Mouse (Mus musculus) heart, embryonic 14.5 days (tissue): Measurements from ENCODE around the gene Fbh1. TPM values are rescaled to one million over a fixed set of nuclear protein-coding genes. Genes with fewer than 3 reads are reported as not detected.
A peak's percentile ranks its signal among the peaks of the same experiment; 100 is the strongest.

Experiments
- ATAC-seq: fragments of 200-750 bp; cut with Nextera tagmentation; 2 replicates; pipeline ENCODE4 v1.8.0; 2017; ENCODE audit warnings: low read depth, moderate TSS enrichment; ENCODE audit not compliant: insufficient number of reproducible peaks, insufficient read depth, low FRiP score
- H3K27ac ChIP-seq, 2 experiments: fragments of 200-500 bp in 1 of 2; fragments of 300-500 bp in 1 of 2; sonication (generic) in 1 of 2; replicated peaks in 1 of 2; 2 replicates each; pipeline ENCODE4 v1.5.1; 2012 to 2014; ENCODE audit warnings: low read depth in 2 of 2, low read length in 2 of 2, control low read depth in 1 of 2, mild to moderate bottlenecking in 1 of 2, mixed read lengths in 1 of 2; ENCODE audit not compliant: control insufficient read depth in 1 of 2, insufficient read depth in 1 of 2
- H3K27me3 ChIP-seq: fragments of 300-500 bp; sonication (generic); 2 replicates; pipeline ENCODE4 v1.6.1; 2014; ENCODE audit warnings: mild to moderate bottlenecking, low read length, control low read depth; ENCODE audit not compliant: control insufficient read depth, insufficient read depth
- H3K36me3 ChIP-seq: fragments of 300-500 bp; sonication (generic); 2 replicates; pipeline ENCODE4 v1.6.1; 2014; ENCODE audit warnings: mild to moderate bottlenecking, control low read depth, low read length, mixed read lengths; ENCODE audit not compliant: control insufficient read depth, insufficient read depth
- H3K4me1 ChIP-seq, 2 experiments: fragments of 200-500 bp in 1 of 2; fragments of 300-500 bp in 1 of 2; sonication (generic) in 1 of 2; 2 replicates each; pipeline ENCODE4 v1.6.1; 2012 to 2014; ENCODE audit warnings: low read length in 2 of 2, control low read depth in 1 of 2, mixed read lengths in 1 of 2; ENCODE audit not compliant: control insufficient read depth in 2 of 2, insufficient read depth in 2 of 2
- H3K4me2 ChIP-seq: fragments of 300-500 bp; sonication (generic); 2 replicates; pipeline ENCODE4 v1.6.1; 2014; ENCODE audit warnings: mild to moderate bottlenecking, low read length
- H3K4me3 ChIP-seq, 2 experiments: fragments of 200-500 bp in 1 of 2; fragments of 300-500 bp in 1 of 2; sonication (generic) in 1 of 2; 2 replicates each; pipeline ENCODE4 v1.5.1; 2012 to 2014; ENCODE audit warnings: low read length in 2 of 2, mild to moderate bottlenecking in 2 of 2, control low read depth in 1 of 2, low read depth in 1 of 2, moderate library complexity in 1 of 2; ENCODE audit not compliant: control insufficient read depth in 1 of 2, insufficient read depth in 1 of 2
- H3K9ac ChIP-seq: fragments of 300-500 bp; sonication (generic); 2 replicates; pipeline ENCODE4 v1.6.1; 2014; ENCODE audit warnings: mild to moderate bottlenecking, low read length
- H3K9me3 ChIP-seq: fragments of 300-500 bp; sonication (generic); 2 replicates; pipeline ENCODE4 v1.6.1; 2016; ENCODE audit warnings: low read length, control low read depth; ENCODE audit not compliant: control insufficient read depth
- WGBS: fragments of 180-500 bp; shearing (Covaris S2); extraction: QIAGEN DNeasy Blood & Tissue Kit; methylation state at CpG from one replicate; pipeline ENCODE4 v1.1.7; 2014; 5-methylcytosine and 5-hydroxymethylcytosine counted together
- polyA plus RNA-seq: library from polyadenylated mRNA; unstranded; fragments of >200 nt; fragmentation: Nextera tagmentation; extraction: Ambion mirVana; gene quantifications from 2 replicates; pipeline ENCODE4 v1.2.1, GENCODE M21; 2014

Gene Fbh1
- polyA plus RNA-seq, 1 experiment from 2014 or later, result 114 TPM

DNA sequence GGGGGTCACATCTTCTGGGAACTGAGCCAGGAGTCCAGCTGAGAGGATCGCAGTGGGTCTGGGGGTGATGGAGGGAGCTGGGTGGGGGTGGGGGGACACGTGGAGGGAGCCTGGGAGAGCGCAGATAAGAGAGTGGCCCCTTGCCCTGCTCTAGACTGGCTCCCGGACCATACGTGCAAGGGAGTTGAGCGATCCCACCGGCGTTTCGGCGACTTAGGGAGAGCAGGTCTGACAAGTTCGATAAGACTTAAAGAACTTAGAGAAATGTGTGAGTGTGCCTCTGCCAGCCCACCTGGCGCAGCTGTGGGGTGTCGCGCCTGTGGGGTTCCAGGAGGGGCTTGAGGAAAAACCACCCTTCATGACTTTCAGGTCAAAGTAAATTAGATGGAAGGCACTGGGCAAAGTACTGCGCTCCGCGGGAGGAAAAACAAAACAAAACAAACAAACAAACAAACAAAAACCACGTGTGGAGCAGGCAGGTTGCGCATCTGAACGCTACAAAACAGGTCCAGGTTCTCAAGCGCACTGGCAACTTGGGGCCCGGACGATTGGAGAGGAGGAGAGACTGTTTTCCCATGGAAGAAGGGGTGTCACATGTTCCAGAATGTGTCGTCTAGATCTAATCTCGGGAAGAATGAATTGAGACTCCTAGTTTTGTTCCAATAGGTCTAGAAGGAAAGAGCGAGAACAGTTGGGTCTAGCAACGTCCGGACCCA lies 71.2 kb downstream of the Fbh1 start:
- 4% methylated on average over 28 of the region's 28 CpGs for WGBS
- Histone ChIP-seq H3K4me2 (peak overlapping the region; percentile 98), H3K27me3 (no peaks in the 10 kb centered on the region), H3K4me3 (peak overlapping the region; percentile 81 to 85), H3K36me3 (no peaks in the 10 kb centered on the region), H3K9ac (peak overlapping the region; percentile 80), H3K4me1 (peaks cover 5 to 7% of the 10 kb centered on the region in 2 experiments; a peak in 3 of 4 replicates), H3K9me3 (no peaks in the 10 kb centered on the region), H3K27ac (peak overlapping the region in 1 of 2 experiments; percentile 75; a peak in 1 of 4 replicates)
- peak; percentile 28; the same call in 1 of the 2 replicates for ATAC-seq

GRCm38 (mm10) chr2:11705201-11706025 lies 72.0 kb downstream of the Fbh1 start, which contains the start of gene Il15ra:
Il15ra (plus strand) TSS chr2:11705290.
- Histone ChIP-seq H3K27ac (peak within 1 kb of the TSS; percentile 65 to 75), H3K36me3 (no peaks in the 10 kb centered on the region), H3K27me3 (no peaks in the 10 kb centered on the region), H3K9ac (peak within 1 kb of the TSS; percentile 80), H3K4me3 (peak within 1 kb of the TSS; percentile 81 to 85), H3K4me1 (peaks cover 5 to 7% of the 10 kb centered on the region in 2 experiments; a peak in 3 of 4 replicates), H3K4me2 (peak within 1 kb of the TSS; percentile 98), H3K9me3 (no peaks in the 10 kb centered on the region)
- under 1% methylated on average over 37 of the region's 37 CpGs for WGBS
- ATAC-seq, result peak; percentile 80

DNA sequence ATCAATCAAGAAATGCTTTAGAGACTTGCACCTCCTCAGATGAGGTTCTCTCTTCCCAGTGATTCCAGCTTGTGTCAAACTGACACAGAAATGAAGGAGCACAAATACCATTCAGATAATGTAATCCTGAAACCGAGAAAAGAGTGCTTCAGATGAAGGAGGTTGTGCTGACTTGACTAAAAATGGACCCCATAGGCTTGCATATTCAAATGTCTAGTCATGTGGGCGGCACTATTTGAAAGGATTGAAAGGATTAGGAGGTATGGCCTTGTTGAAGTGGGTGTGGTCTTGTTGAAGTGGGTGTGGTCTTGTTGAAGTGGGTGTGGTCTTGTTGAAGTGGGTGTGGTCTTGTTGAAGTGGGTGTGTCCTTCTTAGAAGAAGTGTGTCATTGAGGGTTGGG lies 77.5 kb downstream of the Fbh1 start:
- Histone ChIP-seq H3K27ac (no peak overlapping the region), H3K4me1 (no peaks in the 10 kb centered on the region), H3K4me3 (no peak overlapping the region), H3K4me2 (no peak overlapping the region), H3K9ac (no peak overlapping the region), H3K9me3 (no peaks in the 10 kb centered on the region), H3K36me3 (no peaks in the 10 kb centered on the region), H3K27me3 (no peaks in the 10 kb centered on the region)
- ATAC-seq, result no peak
- WGBS, result 76% methylated on average over 2 of the region's 2 CpGs

- no peak overlapping the region for H3K4me2 ChIP-seq
- no peak overlapping the region for H3K4me3 ChIP-seq
- no peaks in the 10 kb centered on the region for H3K4me1 ChIP-seq
- no peaks in the 10 kb centered on the region for H3K9me3 ChIP-seq
- H3K9ac ChIP-seq, result no peak overlapping the region
- H3K27ac ChIP-seq, result no peak overlapping the region
- H3K36me3 ChIP-seq, result no peaks in the 10 kb centered on the region
- H3K27me3 ChIP-seq, result no peaks in the 10 kb centered on the region
- WGBS, result 63% methylated on average over 5 of the region's 5 CpGs
- ATAC-seq, result no peak
These were observed 78.4 kb downstream of the Fbh1 start for GRCm38 (mm10) chr2:11698994-11699393.

- Histone ChIP-seq H3K9ac (no peak overlapping the region), H3K36me3 (no peaks in the 10 kb centered on the region), H3K4me1 (no peaks in the 10 kb centered on the region), H3K4me3 (no peak overlapping the region), H3K4me2 (no peak overlapping the region), H3K9me3 (no peaks in the 10 kb centered on the region), H3K27me3 (no peaks in the 10 kb centered on the region), H3K27ac (no peak overlapping the region)
- 69% methylated on average over 2 of the region's 2 CpGs for WGBS
- no peak for ATAC-seq
These were observed 81.5 kb downstream of the Fbh1 start for GRCm38 (mm10) chr2:11695867-11696266.

DNA sequence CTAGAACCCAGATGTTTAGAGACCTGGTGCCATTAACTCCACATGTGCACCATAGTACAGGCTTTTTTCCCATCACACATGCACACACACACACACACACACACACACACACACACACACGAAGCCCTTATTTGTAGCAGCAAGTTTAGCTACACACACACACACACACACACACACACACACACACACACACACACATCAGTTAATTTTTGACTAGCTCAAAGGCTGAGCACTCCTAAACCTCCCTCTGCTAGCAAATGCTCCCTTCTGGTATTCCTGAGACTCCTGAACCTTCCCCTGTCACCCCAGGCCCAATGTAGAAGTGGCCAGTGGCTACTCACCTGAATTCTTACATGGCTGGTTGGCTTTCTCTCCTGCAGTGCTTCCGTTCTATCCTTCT lies 83.3 kb downstream of the Fbh1 start:
- Histone ChIP-seq H3K9ac (no peak overlapping the region), H3K4me3 (no peak overlapping the region), H3K4me2 (no peak overlapping the region), H3K27me3 (no peaks in the 10 kb centered on the region), H3K9me3 (no peaks in the 10 kb centered on the region), H3K27ac (no peak overlapping the region), H3K4me1 (no peaks in the 10 kb centered on the region), H3K36me3 (no peaks in the 10 kb centered on the region)
- ATAC-seq, result no peak
- 83% methylated on average over 2 of the region's 2 CpGs for WGBS

DNA sequence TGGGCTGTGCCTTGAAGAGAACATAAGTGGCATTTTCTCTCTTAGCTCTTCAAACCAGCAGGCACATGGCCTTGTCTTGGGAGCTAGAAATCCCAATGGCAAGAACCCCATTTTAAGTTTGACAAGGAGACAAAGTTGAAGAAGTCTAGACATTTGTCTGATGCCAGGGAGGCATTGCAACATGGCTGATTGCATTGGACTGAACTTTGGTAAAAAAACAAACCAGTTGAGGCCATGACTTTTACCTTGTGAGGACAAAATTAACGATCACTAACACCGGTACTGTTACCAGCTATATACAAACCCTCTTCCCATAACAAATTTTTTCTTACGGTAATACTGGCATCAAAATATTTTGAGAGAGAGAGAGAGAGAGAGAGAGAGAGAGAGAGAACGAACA lies 84.0 kb downstream of the Fbh1 start:
- Histone ChIP-seq H3K36me3 (no peaks in the 10 kb centered on the region), H3K27me3 (no peaks in the 10 kb centered on the region), H3K9ac (no peak overlapping the region), H3K9me3 (no peaks in the 10 kb centered on the region), H3K4me2 (no peak overlapping the region), H3K27ac (no peak overlapping the region), H3K4me3 (no peak overlapping the region), H3K4me1 (no peaks in the 10 kb centered on the region)
- ATAC-seq, result no peak
- WGBS, result 90% methylated on average over 4 of the region's 4 CpGs
